Mouse (Mus musculus): Measurements from ENCODE around the gene Trim38. TPM values are rescaled to one million over a fixed set of nuclear protein-coding genes. Genes with fewer than 3 reads are reported as not detected.
"Not testable (repeated sequence)": the region's sequence is repeated elsewhere in the genome, so short reads cannot be mapped to it uniquely, and the experiment has no call there.

Gene Trim38
- not detected for polyA plus RNA-seq (2012; fragmentation: generic; extraction: Trizol)

DNA sequence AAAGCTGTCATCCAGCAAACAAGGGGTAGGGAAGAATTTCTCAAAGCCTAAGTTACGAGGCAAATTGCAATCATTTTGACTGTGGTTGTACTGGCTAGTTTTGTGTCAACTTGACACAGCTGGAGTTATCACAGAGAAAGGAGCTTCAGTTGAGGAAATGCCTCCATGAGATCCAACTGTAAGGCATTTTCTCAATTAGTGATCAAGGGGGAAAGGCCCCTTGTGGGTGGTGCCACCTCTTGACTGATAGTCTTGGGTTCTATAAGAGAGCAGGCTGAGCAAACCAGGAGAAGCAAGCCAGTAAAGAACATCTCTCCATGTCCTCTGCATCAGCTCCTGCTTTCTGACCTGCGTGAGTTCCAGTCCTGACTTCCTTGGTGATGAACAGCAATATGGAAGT lies at the start of gene Trim38:
Gene Trim38 (plus strand): TSS at position 301 of the 400 bp plus-strand sequence.
- not testable (repeated sequence) for H3K27me3 ChIP-seq (ENCODE audit: control insufficient read depth, insufficient read depth, insufficient read length); H3K79me2 ChIP-seq (ENCODE audit: control insufficient read depth, insufficient read depth); H3K36me3 ChIP-seq (ENCODE audit: control insufficient read depth, insufficient read depth); H3K4me2 ChIP-seq (ENCODE audit: low read depth); H3K4me3 ChIP-seq; H3ac ChIP-seq (ENCODE audit: control insufficient read depth, insufficient read length)

DNA sequence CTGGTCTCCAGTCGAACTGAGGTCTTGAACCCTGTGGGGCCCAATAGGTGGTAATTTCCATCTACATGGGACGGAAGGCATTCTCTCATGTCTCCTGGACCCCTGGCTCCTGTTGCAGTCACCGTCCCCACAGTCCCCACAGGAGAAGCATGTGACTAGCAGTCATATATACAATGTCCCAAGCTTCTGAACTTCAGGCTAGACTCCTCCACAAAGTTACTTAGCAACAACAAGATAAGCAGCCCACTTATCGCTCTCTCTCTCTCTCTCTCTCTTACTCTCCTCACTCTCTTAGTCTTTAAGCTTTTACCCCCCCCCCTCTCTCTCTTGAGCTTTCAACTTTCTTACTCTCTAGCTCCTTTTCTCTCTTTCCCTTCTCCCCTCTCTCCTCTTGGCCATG lies 45.5 kb upstream of the Trim38 start:
- no peaks in the 10 kb centered on the region for H3K79me2 ChIP-seq (ENCODE audit: control insufficient read depth, insufficient read depth)
- no peaks in the 10 kb centered on the region for H3K27me3 ChIP-seq (ENCODE audit: control insufficient read depth, insufficient read depth, insufficient read length)
- TF ChIP-seq MYOD1 (IDR thresholded peaks at IDR 0.05; ENCODE audit: control insufficient read depth in 1 of 3, insufficient read length in 2 of 3, low read depth in 2 of 3) (no peak), CEBPB (IDR thresholded peaks at IDR 0.05; ENCODE audit: insufficient read depth, poor library complexity, severe bottlenecking) (no peak), TCF12 (IDR thresholded peaks at IDR 0.05; ENCODE audit: insufficient read depth, poor library complexity, severe bottlenecking) (no peak), USF1 (IDR thresholded peaks at IDR 0.05; ENCODE audit: low read depth) (no peak), POLR2AphosphoS2 (IDR thresholded peaks at IDR 0.05; ENCODE audit: insufficient read length, low read depth) (no peak), TCF3 (IDR thresholded peaks at IDR 0.05; ENCODE audit: insufficient read length, low read depth) (no peak), POLR2A (IDR thresholded peaks at IDR 0.05; ENCODE audit: insufficient read length, low read depth) (no peak), MYOG (IDR thresholded peaks at IDR 0.05; ENCODE audit: control insufficient read depth in 1 of 3, insufficient read depth in 1 of 3, insufficient read length in 2 of 3, low read depth in 2 of 3) (no peak), E2F4 (IDR thresholded peaks at IDR 0.05; ENCODE audit: insufficient read depth) (no peak), REST (IDR thresholded peaks at IDR 0.05; ENCODE audit: insufficient read depth, insufficient read length) (no peak), SRF (IDR thresholded peaks at IDR 0.05; ENCODE audit: control insufficient read depth, insufficient read length, low read depth) (no peak), MAX (IDR thresholded peaks at IDR 0.05; ENCODE audit: low read depth) (no peak)
- no peak overlapping the region for H3K4me2 ChIP-seq (ENCODE audit: low read depth)
- no peaks in the 10 kb centered on the region for H3K36me3 ChIP-seq (ENCODE audit: control insufficient read depth, insufficient read depth)
- H3ac ChIP-seq (ENCODE audit: control insufficient read depth, insufficient read length) = no peak overlapping the region
- no peak overlapping the region for H3K4me3 ChIP-seq

DNA sequence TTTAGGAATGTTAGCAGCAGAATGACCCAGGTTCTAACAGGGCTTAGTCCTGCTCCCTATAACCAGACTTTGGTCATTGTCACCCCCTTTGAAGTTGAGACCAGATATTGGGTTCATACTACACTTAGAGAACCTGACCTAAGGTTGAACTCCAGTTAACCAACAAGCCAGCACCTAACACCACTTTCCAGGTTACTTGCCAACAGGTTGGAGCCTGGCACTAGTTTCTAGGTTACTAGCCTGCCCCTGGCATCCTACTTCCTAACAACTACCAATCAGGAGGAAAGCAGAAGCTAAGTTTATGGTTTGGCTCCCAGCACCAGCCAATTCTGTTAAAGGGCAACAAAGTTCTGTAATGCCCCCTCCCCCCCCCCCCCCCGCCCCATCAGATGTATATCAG lies 44.5 kb upstream of the Trim38 start:
- Histone ChIP-seq H3K27me3 (ENCODE audit: control insufficient read depth, insufficient read depth, insufficient read length) (no peaks in the 10 kb centered on the region), H3K4me3 (no peak overlapping the region), H3K36me3 (ENCODE audit: control insufficient read depth, insufficient read depth) (no peaks in the 10 kb centered on the region), H3K79me2 (ENCODE audit: control insufficient read depth, insufficient read depth) (no peaks in the 10 kb centered on the region), H3K4me2 (ENCODE audit: low read depth) (no peak overlapping the region), H3ac (ENCODE audit: control insufficient read depth, insufficient read length) (no peak overlapping the region)
- TF ChIP-seq TCF3 (IDR thresholded peaks at IDR 0.05; ENCODE audit: insufficient read length, low read depth) (no peak), MYOD1 (IDR thresholded peaks at IDR 0.05; ENCODE audit: control insufficient read depth in 1 of 3, insufficient read length in 2 of 3, low read depth in 2 of 3) (no peak), CEBPB (IDR thresholded peaks at IDR 0.05; ENCODE audit: insufficient read depth, poor library complexity, severe bottlenecking) (no peak), E2F4 (IDR thresholded peaks at IDR 0.05; ENCODE audit: insufficient read depth) (no peak), USF1 (IDR thresholded peaks at IDR 0.05; ENCODE audit: low read depth) (no peak), POLR2A (IDR thresholded peaks at IDR 0.05; ENCODE audit: insufficient read length, low read depth) (no peak), MAX (IDR thresholded peaks at IDR 0.05; ENCODE audit: low read depth) (no peak), POLR2AphosphoS2 (IDR thresholded peaks at IDR 0.05; ENCODE audit: insufficient read length, low read depth) (no peak), TCF12 (IDR thresholded peaks at IDR 0.05; ENCODE audit: insufficient read depth, poor library complexity, severe bottlenecking) (no peak)

DNA sequence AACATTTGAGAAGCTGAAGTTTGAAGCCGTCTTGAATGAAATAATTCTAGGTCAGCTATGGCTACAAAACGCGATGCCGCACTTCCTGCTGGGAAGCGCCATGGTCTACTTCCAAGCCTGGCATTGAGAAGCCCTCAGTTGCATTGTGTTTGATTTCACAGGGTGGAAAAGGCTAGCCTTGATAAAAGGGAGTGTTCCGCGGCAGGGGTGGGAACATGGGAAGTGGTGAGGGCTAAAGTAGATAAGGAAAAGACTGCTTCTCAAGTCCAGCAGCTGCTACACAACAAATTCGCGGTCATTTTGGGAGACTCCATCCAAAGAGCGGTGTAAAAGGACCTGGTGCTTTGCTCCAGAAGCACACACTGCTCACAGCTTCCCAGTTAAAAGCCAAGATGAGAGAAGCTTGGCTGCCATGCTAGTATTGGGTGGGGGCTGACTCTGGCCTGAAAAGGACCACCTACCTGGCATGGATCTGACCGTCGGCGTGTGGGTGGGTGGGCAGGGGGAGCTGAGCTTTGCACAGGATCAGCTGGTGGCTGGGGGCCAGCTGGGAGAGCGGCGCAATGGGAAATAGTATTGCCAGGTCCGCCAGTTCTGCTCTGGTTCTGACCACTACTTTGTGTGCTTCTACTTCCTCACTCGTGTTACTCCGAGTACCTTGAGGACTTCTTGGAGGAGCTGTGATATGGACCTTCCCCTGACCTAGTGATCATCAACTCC lies 41.1 kb upstream of the Trim38 start:
- TF ChIP-seq MYOD1 (IDR thresholded peaks at IDR 0.05; ENCODE audit: control insufficient read depth in 1 of 3, insufficient read length in 2 of 3, low read depth in 2 of 3) (no peak), USF1 (IDR thresholded peaks at IDR 0.05; ENCODE audit: low read depth) (no peak), CEBPB (IDR thresholded peaks at IDR 0.05; ENCODE audit: insufficient read depth, poor library complexity, severe bottlenecking) (no peak), TCF12 (IDR thresholded peaks at IDR 0.05; ENCODE audit: insufficient read depth, poor library complexity, severe bottlenecking) (no peak), POLR2A (IDR thresholded peaks at IDR 0.05; ENCODE audit: insufficient read length, low read depth) (no peak), TCF3 (IDR thresholded peaks at IDR 0.05; ENCODE audit: insufficient read length, low read depth) (no peak), POLR2AphosphoS2 (IDR thresholded peaks at IDR 0.05; ENCODE audit: insufficient read length, low read depth) (no peak), MYOG (IDR thresholded peaks at IDR 0.05; ENCODE audit: control insufficient read depth in 1 of 3, insufficient read depth in 1 of 3, insufficient read length in 2 of 3, low read depth in 2 of 3) (no peak), E2F4 (IDR thresholded peaks at IDR 0.05; ENCODE audit: insufficient read depth) (no peak), SRF (IDR thresholded peaks at IDR 0.05; ENCODE audit: control insufficient read depth, insufficient read length, low read depth) (no peak), MAX (IDR thresholded peaks at IDR 0.05; ENCODE audit: low read depth) (no peak), REST (IDR thresholded peaks at IDR 0.05; ENCODE audit: insufficient read depth, insufficient read length) (no peak)
- H3K27me3 ChIP-seq (ENCODE audit: control insufficient read depth, insufficient read depth, insufficient read length) = no peaks in the 10 kb centered on the region
- no peaks in the 10 kb centered on the region for H3K79me2 ChIP-seq (ENCODE audit: control insufficient read depth, insufficient read depth)
- H3K36me3 ChIP-seq (ENCODE audit: control insufficient read depth, insufficient read depth) = no peaks in the 10 kb centered on the region
- H3K4me3 ChIP-seq = no peak overlapping the region
- H3ac ChIP-seq (ENCODE audit: control insufficient read depth, insufficient read length) = no peak overlapping the region
- no peak overlapping the region for H3K4me2 ChIP-seq (ENCODE audit: low read depth)

DNA sequence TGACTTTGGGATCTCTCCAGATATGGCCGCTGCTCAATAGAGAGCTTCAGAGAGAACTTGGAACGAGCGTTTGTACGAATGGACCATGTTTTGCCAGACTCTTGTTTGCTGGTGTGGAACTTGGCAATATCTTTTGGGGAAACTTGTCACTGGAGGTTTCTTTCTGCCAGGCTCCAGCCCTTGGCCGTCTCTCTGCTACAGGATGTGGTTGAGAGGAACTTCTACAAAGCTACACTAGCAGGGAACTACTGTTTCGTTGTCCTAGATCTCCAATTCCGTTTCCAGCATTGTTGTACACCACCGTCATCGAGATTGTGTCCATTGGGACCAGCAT lies 40.6 kb upstream of the Trim38 start:
- no peak overlapping the region for H3K4me2 ChIP-seq (ENCODE audit: low read depth)
- no peaks in the 10 kb centered on the region for H3K79me2 ChIP-seq (ENCODE audit: control insufficient read depth, insufficient read depth)
- H3ac ChIP-seq (ENCODE audit: control insufficient read depth, insufficient read length) = no peak overlapping the region
- TF ChIP-seq MAX (IDR thresholded peaks at IDR 0.05; ENCODE audit: low read depth) (no peak), SRF (IDR thresholded peaks at IDR 0.05; ENCODE audit: control insufficient read depth, insufficient read length, low read depth) (no peak), MYOD1 (IDR thresholded peaks at IDR 0.05; ENCODE audit: control insufficient read depth in 1 of 3, insufficient read length in 2 of 3, low read depth in 2 of 3) (no peak), POLR2A (IDR thresholded peaks at IDR 0.05; ENCODE audit: insufficient read length, low read depth) (no peak), TCF12 (IDR thresholded peaks at IDR 0.05; ENCODE audit: insufficient read depth, poor library complexity, severe bottlenecking) (no peak), USF1 (IDR thresholded peaks at IDR 0.05; ENCODE audit: low read depth) (no peak)
- H3K36me3 ChIP-seq (ENCODE audit: control insufficient read depth, insufficient read depth) = no peaks in the 10 kb centered on the region
- H3K4me3 ChIP-seq = no peak overlapping the region
- no peaks in the 10 kb centered on the region for H3K27me3 ChIP-seq (ENCODE audit: control insufficient read depth, insufficient read depth, insufficient read length)

Data from myocyte (in vitro differentiated cells).